Mouse (Mus musculus) liver, embryonic 13.5 days (tissue): ENCODE results near the gene Tert. TPM values are rescaled to one million over a fixed set of nuclear protein-coding genes. Genes with fewer than 3 reads are reported as not detected.

Experiments used
- ATAC-seq: fragments of 200-750 bp; cut with Nextera tagmentation; 2 replicates; pipeline ENCODE4 v1.8.0; 2017; ENCODE audit warnings: low read depth, mild to moderate bottlenecking, moderate number of reproducible peaks, moderate library complexity
- DNase-seq: peaks from one replicate; pipeline ENCODE4 v3.0.0; 2022
- H3K27ac ChIP-seq: fragments of 300-500 bp; sonication (generic); 2 replicates; pipeline ENCODE4 v1.5.1; 2015; ENCODE audit warnings: moderate library complexity, mild to moderate bottlenecking, inconsistent platforms
- H3K27me3 ChIP-seq: fragments of 300-500 bp; sonication (generic); 2 replicates; pipeline ENCODE4 v1.6.1; 2015; ENCODE audit warnings: mild to moderate bottlenecking, inconsistent platforms
- H3K36me3 ChIP-seq: fragments of 300-500 bp; sonication (generic); 2 replicates; pipeline ENCODE4 v1.6.1; 2015; ENCODE audit warnings: mild to moderate bottlenecking, inconsistent platforms
- H3K4me1 ChIP-seq: fragments of 300-500 bp; sonication (generic); replicated peaks from 2 replicates; pipeline ENCODE4 v1.6.1; 2015; ENCODE audit warnings: inconsistent platforms
- H3K4me2 ChIP-seq: fragments of 300-500 bp; sonication (generic); 2 replicates; pipeline ENCODE4 v1.6.1; 2015; ENCODE audit warnings: inconsistent platforms, mild to moderate bottlenecking, moderate library complexity
- H3K4me3 ChIP-seq: fragments of 300-500 bp; sonication (generic); replicated peaks from 2 replicates; pipeline ENCODE4 v1.5.1; 2015; ENCODE audit warnings: mild to moderate bottlenecking, inconsistent platforms
- H3K9ac ChIP-seq: fragments of 300-500 bp; sonication (generic); 2 replicates; pipeline ENCODE4 v1.6.1; 2015; ENCODE audit warnings: mild to moderate bottlenecking, inconsistent platforms
- H3K9me3 ChIP-seq: fragments of 300-500 bp; sonication (generic); replicated peaks from 2 replicates; pipeline ENCODE4 v1.6.1; 2016; ENCODE audit warnings: inconsistent platforms
- WGBS: fragments of 180-500 bp; shearing (Covaris S2); methylation state at CpG from one replicate; pipeline ENCODE4 v1.1.7; 2015; ENCODE audit not compliant: insufficient replicate concordance; 5-methylcytosine and 5-hydroxymethylcytosine counted together
- polyA plus RNA-seq: library from polyadenylated mRNA; unstranded; fragments of >200 nt; fragmentation: Nextera tagmentation; extraction: Ambion mirVana; gene quantifications from 2 replicates; pipeline ENCODE4 v1.2.1, GENCODE M21; 2015

The Tert gene
- polyA plus RNA-seq, 1 experiment from 2014 or later = 1.1 TPM

DNA sequence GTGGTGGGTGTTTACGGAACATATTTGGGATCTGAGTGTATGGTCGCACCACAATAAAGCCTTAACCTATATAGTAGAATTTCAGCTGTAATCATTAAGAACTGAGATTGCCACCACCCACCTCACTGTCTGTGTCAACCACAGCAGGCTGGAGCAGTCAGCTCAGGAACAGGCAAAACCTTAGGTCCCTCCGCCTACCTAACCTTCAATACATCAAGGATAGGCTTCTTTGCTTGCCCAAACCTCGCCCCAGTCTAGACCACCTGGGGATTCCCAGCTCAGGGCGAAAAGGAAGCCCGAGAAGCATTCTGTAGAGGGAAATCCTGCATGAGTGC is 334 bp upstream of the Tert start:
- DNase-seq (no peak), ATAC-seq (no peak; the same call in 1 of the 2 replicates)
- Histone ChIP-seq H3K4me2 (peak overlapping the region; percentile 68), H3K4me3 (peak overlapping the region; percentile 56), H3K27ac (no peak overlapping the region), H3K9me3 (no peaks in the 10 kb centered on the region), H3K9ac (peak overlapping the region; percentile 51; the same call in 1 of the 2 replicates), H3K27me3 (no peaks in the 10 kb centered on the region), H3K4me1 (peaks cover 29% of the 10 kb centered on the region), H3K36me3 (0 out of 2 replicates have a peak, but pooled peaks cover under 1% of the 10 kb centered on the region)
- 32% methylated on average over 6 of the region's 6 CpGs for WGBS

DNA sequence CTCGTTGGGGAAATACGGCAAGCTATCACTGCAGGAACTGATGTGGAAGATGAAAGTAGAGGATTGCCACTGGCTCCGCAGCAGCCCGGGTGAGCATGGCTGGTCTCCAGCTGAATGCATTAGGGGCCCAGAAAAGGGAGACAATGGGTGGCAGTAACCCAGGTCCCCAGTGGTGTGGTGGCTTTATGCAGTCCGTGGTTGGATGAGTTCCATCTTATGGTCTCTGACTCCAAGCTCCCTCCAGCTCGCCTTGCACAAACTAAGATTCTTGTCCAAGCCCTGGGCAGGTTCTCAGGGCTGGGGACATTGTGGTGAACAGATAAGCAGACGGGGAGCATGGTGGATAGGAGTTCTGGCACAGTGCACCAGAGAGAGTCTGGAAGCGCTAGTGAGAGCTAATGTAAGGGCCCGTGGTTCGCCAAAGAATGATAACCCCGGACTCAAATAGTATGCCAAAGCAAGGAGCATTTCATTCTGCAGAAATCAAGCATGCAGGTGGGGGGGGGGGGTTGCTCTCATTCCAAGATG is 1.9 kb downstream of the Tert start:
- DNase-seq (no peak), ATAC-seq (0 out of 2 replicates have a peak, but pooled peaks have one; percentile 30)
- no peak overlapping the region for H3K4me2 ChIP-seq
- no peak overlapping the region for H3K27ac ChIP-seq
- no peaks in the 10 kb centered on the region for H3K36me3 ChIP-seq
- H3K27me3 ChIP-seq = no peaks in the 10 kb centered on the region
- no peaks in the 10 kb centered on the region for H3K9me3 ChIP-seq
- peaks cover 29% of the 10 kb centered on the region for H3K4me1 ChIP-seq
- 51% methylated on average over 11 of the region's 11 CpGs for WGBS
- H3K9ac ChIP-seq = no peak overlapping the region
- H3K4me3 ChIP-seq = no peak overlapping the region

- Histone ChIP-seq H3K4me3 (no peak overlapping the region), H3K9ac (no peak overlapping the region), H3K27me3 (no peaks in the 10 kb centered on the region), H3K4me1 (peaks cover 23% of the 10 kb centered on the region), H3K27ac (no peak overlapping the region), H3K36me3 (no peaks in the 10 kb centered on the region), H3K4me2 (no peak overlapping the region), H3K9me3 (no peaks in the 10 kb centered on the region)
- no peak for DNase-seq
- WGBS = 85% methylated on average over 3 of the region's 3 CpGs
- no peak for ATAC-seq
Observed at GRCm38 (mm10) chr13:73631837-73632236, 5.1 kb downstream of the Tert start.

DNA sequence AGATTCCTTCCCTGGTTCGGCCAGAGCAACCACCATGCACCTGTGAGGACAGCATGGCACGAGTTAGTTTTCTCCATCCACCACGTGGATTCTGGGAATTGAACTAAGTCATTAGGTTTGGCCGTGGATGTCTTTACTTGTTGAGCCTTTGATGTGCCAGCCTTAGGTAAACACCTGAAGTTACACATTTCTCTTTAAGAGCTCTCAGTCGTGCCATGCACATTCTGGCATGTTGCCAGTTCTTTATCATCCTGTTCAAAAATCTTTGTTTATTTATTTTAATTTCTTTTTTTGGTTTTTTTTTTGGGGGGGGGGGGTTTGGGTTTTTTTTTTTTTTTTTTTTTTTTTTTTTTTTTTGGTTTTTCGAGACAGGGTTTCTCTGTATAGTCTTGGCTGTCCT is 11.1 kb downstream of the Tert start:
- no peak for ATAC-seq
- Histone ChIP-seq H3K4me1 (0 out of 2 replicates have a peak, but pooled peaks cover 7% of the 10 kb centered on the region), H3K4me2 (no peak overlapping the region), H3K4me3 (no peak overlapping the region), H3K27me3 (no peaks in the 10 kb centered on the region), H3K9ac (no peak overlapping the region), H3K27ac (no peak overlapping the region), H3K9me3 (no peaks in the 10 kb centered on the region), H3K36me3 (no peaks in the 10 kb centered on the region)
- WGBS = 57% methylated on average over 5 of the region's 6 CpGs
- no peak for DNase-seq

DNA sequence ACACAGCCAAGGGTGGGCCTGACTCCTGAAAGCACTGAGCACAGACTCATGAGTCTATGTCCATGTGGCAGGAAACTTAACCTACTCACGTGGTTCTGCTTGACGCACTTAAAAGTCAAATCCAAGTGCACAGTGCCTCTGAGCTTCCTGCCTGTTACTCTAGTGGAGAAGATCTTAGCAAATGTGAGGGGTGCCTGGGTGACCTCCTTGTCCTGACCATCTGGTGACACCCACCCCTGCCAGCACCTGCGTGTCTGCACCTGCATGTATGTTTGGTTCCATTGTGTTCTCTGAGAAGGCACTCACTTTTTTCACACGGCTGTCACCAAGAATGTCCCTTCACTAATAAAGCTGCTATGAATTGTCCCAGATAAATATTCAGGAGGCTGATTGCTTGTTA is 14.6 kb downstream of the Tert start:
- ATAC-seq = no peak
- Histone ChIP-seq H3K36me3 (no peaks in the 10 kb centered on the region), H3K4me1 (0 out of 2 replicates have a peak, but pooled peaks cover 7% of the 10 kb centered on the region), H3K4me3 (no peak overlapping the region), H3K9me3 (no peaks in the 10 kb centered on the region), H3K27ac (no peak overlapping the region), H3K4me2 (no peak overlapping the region), H3K9ac (no peak overlapping the region), H3K27me3 (no peaks in the 10 kb centered on the region)
- no peak for DNase-seq
- WGBS = 71% methylated on average over 4 of the region's 4 CpGs

GRCm38 (mm10) chr13:73646397-73647087 is 19.8 kb downstream of the Tert start:
- 33% methylated on average over 6 of the region's 6 CpGs for WGBS
- no peaks in the 10 kb centered on the region for H3K27me3 ChIP-seq
- no peaks in the 10 kb centered on the region for H3K9me3 ChIP-seq
- H3K36me3 ChIP-seq = no peaks in the 10 kb centered on the region
- no peak for DNase-seq
- 0 out of 2 replicates have a peak, but pooled peaks cover 3% of the 10 kb centered on the region for H3K4me1 ChIP-seq
- H3K4me3 ChIP-seq = no peak overlapping the region
- peak; percentile 41; the same call in 1 of the 2 replicates for ATAC-seq
- no peak overlapping the region for H3K4me2 ChIP-seq
- H3K27ac ChIP-seq = no peak overlapping the region
- no peak overlapping the region for H3K9ac ChIP-seq

DNA sequence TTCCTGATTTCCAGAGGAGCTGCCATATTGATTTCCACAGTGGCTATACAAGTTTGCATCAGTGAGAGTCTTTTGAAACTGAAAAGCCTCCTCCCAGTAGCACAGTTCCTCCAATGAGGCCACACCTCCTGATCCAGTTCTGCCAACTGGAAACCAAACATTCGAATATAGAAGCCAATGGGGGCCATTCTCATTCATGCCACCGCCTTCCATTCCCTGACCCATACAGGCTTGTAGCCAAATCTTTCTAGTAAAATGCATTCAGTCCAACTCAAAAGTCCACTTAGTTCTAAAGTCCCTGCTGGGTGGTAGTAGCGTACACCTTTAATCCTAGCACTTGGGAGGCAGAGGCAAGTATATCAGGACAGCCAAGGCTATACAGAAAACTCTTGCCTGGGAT is 26.6 kb downstream of the Tert start:
- no peak for ATAC-seq
- Histone ChIP-seq H3K27me3 (no peaks in the 10 kb centered on the region), H3K9ac (no peak overlapping the region), H3K4me3 (no peak overlapping the region), H3K4me2 (no peak overlapping the region), H3K27ac (no peak overlapping the region), H3K36me3 (no peaks in the 10 kb centered on the region), H3K9me3 (no peaks in the 10 kb centered on the region), H3K4me1 (no peaks in the 10 kb centered on the region)
- no peak for DNase-seq
- 64% methylated on average over 3 of the region's 3 CpGs for WGBS

GRCm38 (mm10) chr13:73654976-73655375 is 28.3 kb downstream of the Tert start:
- 42% methylated on average over 3 of the region's 3 CpGs for WGBS
- Histone ChIP-seq H3K4me1 (no peaks in the 10 kb centered on the region), H3K4me3 (no peak overlapping the region), H3K9me3 (no peaks in the 10 kb centered on the region), H3K36me3 (no peaks in the 10 kb centered on the region), H3K4me2 (no peak overlapping the region), H3K27me3 (no peaks in the 10 kb centered on the region), H3K27ac (no peak overlapping the region), H3K9ac (no peak overlapping the region)
- no peak for ATAC-seq
- no peak for DNase-seq

GRCm38 (mm10) chr13:73658953-73659352 is 32.2 kb downstream of the Tert start:
- H3K4me3 ChIP-seq = no peak overlapping the region
- WGBS = 31% methylated on average over 2 of the region's 2 CpGs
- no peak overlapping the region for H3K27ac ChIP-seq
- H3K4me2 ChIP-seq = no peak overlapping the region
- no peak for ATAC-seq
- H3K4me1 ChIP-seq = no peaks in the 10 kb centered on the region
- no peak for DNase-seq
- H3K27me3 ChIP-seq = no peaks in the 10 kb centered on the region
- no peaks in the 10 kb centered on the region for H3K9me3 ChIP-seq
- no peak overlapping the region for H3K9ac ChIP-seq
- H3K36me3 ChIP-seq = no peaks in the 10 kb centered on the region

DNA sequence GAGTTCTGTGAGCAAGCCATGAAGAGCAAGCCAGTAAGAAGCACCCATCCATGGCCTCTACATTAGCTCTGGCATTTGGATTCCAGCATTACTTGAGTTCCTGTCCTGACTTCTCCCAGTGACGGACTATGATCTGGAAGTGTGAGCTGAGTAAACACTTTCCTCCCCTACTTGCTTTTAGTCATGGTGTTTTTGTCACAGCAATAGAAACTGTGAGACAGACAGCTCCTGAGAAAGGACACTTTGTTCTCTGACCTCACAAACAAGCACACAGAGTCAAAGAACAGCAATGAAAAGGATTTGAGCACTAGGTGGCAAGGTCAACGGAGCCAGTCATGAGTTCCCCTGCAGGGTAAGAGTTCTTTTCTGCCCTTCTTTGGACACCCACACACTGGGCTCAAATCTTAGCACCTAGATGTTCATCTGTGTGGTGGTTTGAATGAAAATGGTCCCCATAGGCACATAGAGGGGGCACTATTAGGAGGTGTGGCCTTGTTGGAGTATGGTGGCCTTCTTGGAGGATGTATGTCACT is 33.5 kb downstream of the Tert start:
- Histone ChIP-seq H3K36me3 (no peaks in the 10 kb centered on the region), H3K9ac (no peak overlapping the region), H3K27me3 (no peaks in the 10 kb centered on the region), H3K9me3 (no peaks in the 10 kb centered on the region), H3K4me2 (no peak overlapping the region), H3K27ac (no peak overlapping the region), H3K4me3 (no peak overlapping the region), H3K4me1 (no peaks in the 10 kb centered on the region)
- 50% methylated on average over 2 of the region's 2 CpGs for WGBS
- DNase-seq (no peak), ATAC-seq (no peak)

DNA sequence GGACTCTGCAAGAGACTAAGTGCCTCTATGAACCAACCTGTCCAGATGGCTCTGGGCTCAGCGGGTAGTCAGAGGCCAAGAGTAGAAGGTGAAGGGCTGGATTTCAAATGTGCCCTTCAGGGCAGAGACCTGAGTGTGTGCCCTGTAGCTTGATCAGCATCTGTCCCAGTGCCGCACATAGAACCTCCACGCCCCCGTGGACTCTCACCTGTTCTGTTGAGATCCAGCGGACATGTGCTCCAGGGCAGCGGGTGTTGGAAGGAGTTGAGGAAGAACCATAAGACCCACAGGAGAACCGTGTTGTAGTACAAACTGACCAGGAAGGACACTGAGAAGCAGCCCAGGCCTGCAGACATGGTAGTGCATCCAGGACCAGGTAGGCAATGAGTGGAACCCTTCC is 48.5 kb downstream of the Tert start:
- Histone ChIP-seq H3K36me3 (no peaks in the 10 kb centered on the region), H3K9ac (no peak overlapping the region), H3K4me1 (0 out of 2 replicates have a peak, but pooled peaks cover 4% of the 10 kb centered on the region), H3K27ac (no peak overlapping the region), H3K27me3 (no peaks in the 10 kb centered on the region), H3K4me2 (no peak overlapping the region), H3K4me3 (no peak overlapping the region), H3K9me3 (no peaks in the 10 kb centered on the region)
- ATAC-seq = no peak
- DNase-seq = no peak
- WGBS = 67% methylated on average over 7 of the region's 7 CpGs

GRCm38 (mm10) chr13:73677853-73678252 is 51.1 kb downstream of the Tert start, which contains the start of gene Slc6a18:
Gene Slc6a18 (minus strand): TSS chr13:73678023.
- H3K4me3 ChIP-seq = no peak within 1 kb of the TSS
- H3K36me3 ChIP-seq = no peaks in the 10 kb centered on the region
- H3K4me2 ChIP-seq = no peak within 1 kb of the TSS
- H3K4me1 ChIP-seq = peaks cover 9% of the 10 kb centered on the region; the same call in 1 of the 2 replicates
- H3K9me3 ChIP-seq = no peaks in the 10 kb centered on the region
- ATAC-seq (no peak), DNase-seq (no peak)
- H3K9ac ChIP-seq = no peak within 1 kb of the TSS
- H3K27me3 ChIP-seq = no peaks in the 10 kb centered on the region
- H3K27ac ChIP-seq = no peak within 1 kb of the TSS
- WGBS = 56% methylated on average over 3 of the region's 3 CpGs
